Mouse (Mus musculus): ENCODE data around the gene Gm5089. TPM values are rescaled to one million over a fixed set of nuclear protein-coding genes. Genes with fewer than 3 reads are reported as not detected.
A peak's percentile ranks its signal among the peaks of the same experiment; 100 is the strongest.

Gene Gm5089
- polyA plus RNA-seq, 1 experiment, result 0.49 TPM

DNA sequence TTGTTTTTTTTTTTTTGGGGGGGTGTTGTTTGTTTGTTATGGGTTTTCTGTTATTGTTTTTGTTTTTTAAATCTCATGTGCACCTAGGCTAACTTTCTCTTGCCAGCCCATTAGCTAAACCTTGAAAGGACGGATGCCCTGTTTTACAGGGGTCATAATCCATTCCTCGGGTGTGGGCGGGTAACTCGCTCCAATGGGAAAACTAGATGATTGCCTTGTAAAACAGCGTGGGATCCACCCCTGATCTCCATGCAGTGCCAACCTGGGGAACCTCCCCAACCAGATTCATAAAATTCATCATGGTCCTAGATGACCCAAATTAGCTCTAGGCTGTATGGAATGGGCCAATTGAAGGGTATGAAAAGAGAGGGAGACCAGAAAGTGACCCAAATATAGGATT is 51.0 kb downstream of the Gm5089 start:
- Histone ChIP-seq H3K27me3 (ENCODE audit: control insufficient read depth, insufficient read depth, low read length) (no peaks in the 10 kb centered on the region), H3K27ac (ENCODE audit: insufficient read depth, low read length) (no peak overlapping the region), H3K4me3 (replicated peaks; ENCODE audit: insufficient read depth, low read depth, low read length) (no peak overlapping the region), H3K4me1 (ENCODE audit: control insufficient read depth, insufficient read depth, low read length) (peaks cover 5% of the 10 kb centered on the region; the same call in 1 of the 2 replicates)
- no peak for TF ChIP-seq CTCF (IDR thresholded peaks at IDR 0.05; ENCODE audit: borderline replicate concordance, insufficient read depth, low read depth, low read length)
- TF ChIP-seq POLR2A (IDR thresholded peaks at IDR 0.05; ENCODE audit: borderline replicate concordance, insufficient read depth, low read length), result no peak
- DNase-seq, result no peak
- 66% methylated on average over 5 of the region's 5 CpGs for WGBS

- no peak for TF ChIP-seq CTCF (IDR thresholded peaks at IDR 0.05; ENCODE audit: borderline replicate concordance, insufficient read depth, low read depth, low read length)
- TF ChIP-seq POLR2A (IDR thresholded peaks at IDR 0.05; ENCODE audit: borderline replicate concordance, insufficient read depth, low read length), result no peak
- DNase-seq, result no peak
- WGBS, result 59% methylated on average over 4 of the region's 4 CpGs
Observed at GRCm38 (mm10) chr14:122398676-122399075, 52.2 kb downstream of the Gm5089 start.

DNA sequence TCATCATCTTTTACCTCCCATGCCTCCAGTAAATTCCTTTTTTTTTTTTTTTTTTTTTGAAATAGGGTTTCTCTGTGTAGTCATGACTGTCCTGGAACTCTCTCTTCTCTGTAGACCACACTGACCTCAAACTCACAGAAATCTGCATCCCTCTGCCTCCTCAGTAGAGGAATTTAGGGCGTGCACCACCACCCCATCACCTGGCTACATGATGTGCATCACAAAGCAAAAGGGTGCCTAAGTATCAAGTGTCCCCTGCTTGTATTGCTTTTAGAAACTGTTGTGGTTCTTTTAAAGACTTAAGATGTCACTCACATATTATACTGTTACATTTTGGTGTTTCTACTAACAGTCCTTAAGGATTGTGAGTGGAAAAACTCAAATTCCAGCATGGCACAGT is 57.8 kb downstream of the Gm5089 start:
- no peak for DNase-seq
- TF ChIP-seq POLR2A (IDR thresholded peaks at IDR 0.05; ENCODE audit: borderline replicate concordance, insufficient read depth, low read length) (no peak), CTCF (IDR thresholded peaks at IDR 0.05; ENCODE audit: borderline replicate concordance, insufficient read depth, low read depth, low read length) (no peak)
- Histone ChIP-seq H3K27me3 (ENCODE audit: control insufficient read depth, insufficient read depth, low read length) (no peaks in the 10 kb centered on the region), H3K27ac (ENCODE audit: insufficient read depth, low read length) (no peak overlapping the region), H3K4me3 (replicated peaks; ENCODE audit: insufficient read depth, low read depth, low read length) (no peak overlapping the region), H3K4me1 (ENCODE audit: control insufficient read depth, insufficient read depth, low read length) (peaks cover 14% of the 10 kb centered on the region; the same call in 1 of the 2 replicates)
- WGBS, result 89% methylated on average over 1 of the region's 1 CpGs

More at GRCm38 (mm10) chr14:122398676-122399075, 52.2 kb downstream of the Gm5089 start:
- Histone ChIP-seq H3K27me3 (ENCODE audit: control insufficient read depth, insufficient read depth, low read length) (no peaks in the 10 kb centered on the region), H3K4me1 (ENCODE audit: control insufficient read depth, insufficient read depth, low read length) (peaks cover 5% of the 10 kb centered on the region; the same call in 1 of the 2 replicates), H3K27ac (ENCODE audit: insufficient read depth, low read length) (no peak overlapping the region), H3K4me3 (replicated peaks; ENCODE audit: insufficient read depth, low read depth, low read length) (no peak overlapping the region)

DNA sequence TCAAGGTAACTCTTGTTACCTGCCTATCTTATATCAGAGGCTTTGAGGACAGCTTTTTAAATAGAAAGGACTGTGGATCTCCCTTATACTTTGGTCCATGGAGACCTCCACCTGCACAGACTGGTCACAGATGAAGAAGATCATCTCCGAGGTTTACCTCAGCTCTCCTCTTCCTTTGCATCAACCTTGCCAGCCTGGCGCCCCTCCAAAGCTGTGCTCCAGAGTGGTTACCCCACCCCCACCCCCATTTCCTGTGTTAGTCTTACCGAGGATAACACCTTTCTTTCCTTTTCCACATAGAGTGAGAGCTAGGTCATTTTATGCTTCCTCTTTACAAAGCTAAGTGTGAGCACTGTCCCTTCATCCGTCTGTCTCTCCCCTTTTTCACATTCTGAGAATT is 60.0 kb downstream of the Gm5089 start:
- 19% methylated on average over 4 of the region's 4 CpGs for WGBS
- TF ChIP-seq POLR2A (IDR thresholded peaks at IDR 0.05; ENCODE audit: borderline replicate concordance, insufficient read depth, low read length) (no peak), CTCF (IDR thresholded peaks at IDR 0.05; ENCODE audit: borderline replicate concordance, insufficient read depth, low read depth, low read length) (no peak)
- peaks cover 17% of the 10 kb centered on the region; the same call in 1 of the 2 replicates for H3K4me1 ChIP-seq (ENCODE audit: control insufficient read depth, insufficient read depth, low read length)
- DNase-seq, result peak; percentile 70 to 74
- H3K27me3 ChIP-seq (ENCODE audit: control insufficient read depth, insufficient read depth, low read length), result no peaks in the 10 kb centered on the region
- peak overlapping the region; percentile 79 for H3K27ac ChIP-seq (ENCODE audit: insufficient read depth, low read length)
- H3K4me3 ChIP-seq (replicated peaks; ENCODE audit: insufficient read depth, low read depth, low read length), result no peak overlapping the region

DNA sequence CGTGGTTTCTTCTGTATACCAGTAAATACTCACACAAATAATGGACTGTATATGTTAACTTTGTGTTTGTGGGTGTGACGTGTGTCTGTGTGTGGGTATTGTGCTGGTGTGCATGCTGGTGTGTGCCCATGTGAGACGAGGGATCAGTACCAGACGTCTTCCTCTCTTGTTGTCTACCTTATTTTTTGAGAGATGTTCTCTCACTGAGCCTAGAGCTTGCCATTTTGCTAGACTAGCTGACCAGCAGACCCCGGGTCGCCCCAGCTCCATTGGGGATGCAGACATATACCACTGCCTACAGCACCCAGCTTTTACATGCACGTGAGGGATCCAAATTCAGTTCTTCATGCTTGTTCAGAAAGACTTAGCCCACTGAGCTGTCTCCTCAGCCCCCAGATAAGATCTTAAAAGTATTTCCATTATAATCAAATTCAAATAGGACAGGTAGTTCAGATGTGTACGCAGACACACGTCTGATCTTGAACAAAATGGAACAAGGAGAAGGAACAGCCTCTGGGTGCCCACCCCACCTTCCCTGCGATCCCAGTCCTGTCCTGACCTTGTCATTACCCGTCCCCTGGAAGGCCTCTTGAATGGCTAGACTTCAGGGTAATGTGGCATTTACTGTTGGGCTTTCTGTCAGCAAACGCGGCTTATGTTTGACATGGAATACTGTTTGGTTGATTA is 61.1 kb downstream of the Gm5089 start:
- H3K27me3 ChIP-seq (ENCODE audit: control insufficient read depth, insufficient read depth, low read length), result no peaks in the 10 kb centered on the region
- peak in 1 of 2 experiments; percentile 66 for DNase-seq
- no peak for TF ChIP-seq CTCF (IDR thresholded peaks at IDR 0.05; ENCODE audit: borderline replicate concordance, insufficient read depth, low read depth, low read length)
- TF ChIP-seq POLR2A (IDR thresholded peaks at IDR 0.05; ENCODE audit: borderline replicate concordance, insufficient read depth, low read length), result no peak
- H3K4me1 ChIP-seq (ENCODE audit: control insufficient read depth, insufficient read depth, low read length), result peaks cover 23% of the 10 kb centered on the region; the same call in 1 of the 2 replicates
- WGBS, result 38% methylated on average over 13 of the region's 13 CpGs
- H3K4me3 ChIP-seq (replicated peaks; ENCODE audit: insufficient read depth, low read depth, low read length), result no peak overlapping the region
- H3K27ac ChIP-seq (ENCODE audit: insufficient read depth, low read length), result peak overlapping the region; percentile 74

GRCm38 (mm10) chr14:122388431-122389031 is 62.4 kb downstream of the Gm5089 start:
- 6% methylated on average over 19 of the region's 19 CpGs for WGBS
- Histone ChIP-seq H3K27ac (ENCODE audit: insufficient read depth, low read length) (peak overlapping the region; percentile 97), H3K27me3 (ENCODE audit: control insufficient read depth, insufficient read depth, low read length) (no peaks in the 10 kb centered on the region), H3K4me3 (replicated peaks; ENCODE audit: insufficient read depth, low read depth, low read length) (peak overlapping the region; percentile 36), H3K4me1 (ENCODE audit: control insufficient read depth, insufficient read depth, low read length) (peaks cover 23% of the 10 kb centered on the region; the same call in 1 of the 2 replicates)
- TF ChIP-seq CTCF (IDR thresholded peaks at IDR 0.05; ENCODE audit: borderline replicate concordance, insufficient read depth, low read depth, low read length) (no peak), POLR2A (IDR thresholded peaks at IDR 0.05; ENCODE audit: borderline replicate concordance, insufficient read depth, low read length) (peak; percentile 21; the same call in 1 of the 2 replicates)
- peak; percentile 68 to 76 for DNase-seq

GRCm38 (mm10) chr14:122387781-122388180 is 63.1 kb downstream of the Gm5089 start:
- Histone ChIP-seq H3K27me3 (ENCODE audit: control insufficient read depth, insufficient read depth, low read length) (no peaks in the 10 kb centered on the region), H3K4me1 (ENCODE audit: control insufficient read depth, insufficient read depth, low read length) (peaks cover 23% of the 10 kb centered on the region; the same call in 1 of the 2 replicates), H3K27ac (ENCODE audit: insufficient read depth, low read length) (peak overlapping the region; percentile 97; the same call in 1 of the 2 replicates), H3K4me3 (replicated peaks; ENCODE audit: insufficient read depth, low read depth, low read length) (peak overlapping the region; percentile 36)
- 10% methylated on average over 5 of the region's 5 CpGs for WGBS
- DNase-seq, result peak in 1 of 2 experiments; percentile 55
- TF ChIP-seq POLR2A (IDR thresholded peaks at IDR 0.05; ENCODE audit: borderline replicate concordance, insufficient read depth, low read length), result no peak
- TF ChIP-seq CTCF (IDR thresholded peaks at IDR 0.05; ENCODE audit: borderline replicate concordance, insufficient read depth, low read depth, low read length), result no peak

All from cerebellum, adult 2 months (tissue).